Mouse (Mus musculus): ENCODE results near the gene Nlgn1. TPM values are rescaled to one million over a fixed set of nuclear protein-coding genes. Genes with fewer than 3 reads are reported as not detected.

Nlgn1 gene
- polyA plus RNA-seq, 1 experiment from 2014 or later: 0.50 TPM

DNA sequence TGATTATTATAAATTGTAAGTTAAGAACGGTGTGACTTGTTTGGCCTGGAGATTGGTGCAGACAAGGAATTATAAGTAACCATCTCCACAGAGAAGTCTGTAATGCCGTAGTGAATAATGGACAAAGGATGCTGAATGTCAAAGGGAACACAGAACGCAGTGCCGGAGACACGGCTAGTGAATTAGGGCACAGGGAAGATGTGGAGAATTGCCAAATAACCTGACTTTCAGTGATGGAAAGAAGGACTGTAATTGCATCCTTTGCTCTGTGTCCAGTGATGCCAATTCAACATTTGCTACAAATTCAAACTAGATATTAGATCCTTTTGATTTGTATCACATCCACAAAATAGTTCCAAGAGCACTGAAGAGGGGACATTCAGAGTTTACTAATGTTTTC is 415.7 kb downstream of the Nlgn1 start:
- ATAC-seq (no peak), DNase-seq (ENCODE audit: low spot score) (no peak)
- TF ChIP-seq CTCF (IDR thresholded peaks at IDR 0.05) (no peak), EP300 (IDR thresholded peaks at IDR 0.05) (no peak)
- no peak overlapping the region for H3K4me2 ChIP-seq (replicated peaks; ENCODE audit: low read depth, low read length)
- H3K27me3 ChIP-seq (replicated peaks; ENCODE audit: insufficient read depth, low read length): no peaks in the 10 kb centered on the region
- no peaks in the 10 kb centered on the region for H3K4me1 ChIP-seq (ENCODE audit: insufficient read depth, low read depth, low read length)
- H3K9me3 ChIP-seq (ENCODE audit: low read length): no peaks in the 10 kb centered on the region
- H3K9ac ChIP-seq (replicated peaks; ENCODE audit: low read depth): no peak overlapping the region
- 85% methylated on average over 5 of the region's 5 CpGs for WGBS
- no peak overlapping the region for H3K4me3 ChIP-seq (ENCODE audit: low read depth, low read length)
- no peaks in the 10 kb centered on the region for H3K36me3 ChIP-seq (ENCODE audit: insufficient read depth, low read length)
- H3K27ac ChIP-seq (ENCODE audit: low read length): no peak overlapping the region

DNA sequence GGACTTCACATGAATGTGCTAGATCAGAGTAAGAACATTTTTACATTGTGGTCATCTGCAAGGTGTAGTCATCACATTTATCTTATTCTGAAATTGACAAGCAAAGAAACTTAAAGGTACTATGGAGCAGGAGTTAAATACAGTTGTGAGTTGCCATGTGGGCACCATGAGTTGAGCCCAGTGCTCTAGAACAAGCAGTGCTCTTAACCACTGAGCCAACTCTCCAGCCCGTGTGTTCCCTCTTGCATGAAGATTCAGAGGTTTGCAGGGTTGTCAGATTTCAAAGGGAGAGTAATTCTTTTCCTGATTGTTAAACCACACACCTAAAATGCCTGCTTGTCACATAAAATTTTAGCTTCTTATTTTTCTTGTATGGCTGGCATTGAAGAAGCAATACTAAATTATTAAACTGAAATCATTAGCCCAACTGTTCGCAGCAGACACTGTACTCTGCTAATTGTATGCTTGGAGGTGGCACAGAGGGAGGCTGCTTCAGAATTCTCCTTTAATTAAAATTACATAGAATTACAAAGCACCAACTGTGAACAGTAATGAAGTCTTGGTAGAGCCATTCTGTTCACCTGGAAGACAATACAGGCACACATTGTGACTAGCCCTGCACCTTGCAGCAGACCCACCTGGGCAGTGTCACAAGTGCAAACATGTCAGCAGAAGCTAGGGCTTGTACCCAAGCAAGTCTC is 417.7 kb downstream of the Nlgn1 start:
- no peaks in the 10 kb centered on the region for H3K36me3 ChIP-seq (ENCODE audit: insufficient read depth, low read length)
- ATAC-seq (no peak), DNase-seq (ENCODE audit: low spot score) (no peak)
- WGBS: 63% methylated on average over 2 of the region's 2 CpGs
- H3K27me3 ChIP-seq (replicated peaks; ENCODE audit: insufficient read depth, low read length): no peaks in the 10 kb centered on the region
- no peak overlapping the region for H3K9ac ChIP-seq (replicated peaks; ENCODE audit: low read depth)
- no peak overlapping the region for H3K4me2 ChIP-seq (replicated peaks; ENCODE audit: low read depth, low read length)
- no peaks in the 10 kb centered on the region for H3K4me1 ChIP-seq (ENCODE audit: insufficient read depth, low read depth, low read length)
- H3K9me3 ChIP-seq (ENCODE audit: low read length): no peaks in the 10 kb centered on the region
- H3K27ac ChIP-seq (ENCODE audit: low read length): no peak overlapping the region
- TF ChIP-seq EP300 (IDR thresholded peaks at IDR 0.05): no peak
- TF ChIP-seq CTCF (IDR thresholded peaks at IDR 0.05): no peak
- H3K4me3 ChIP-seq (ENCODE audit: low read depth, low read length): no peak overlapping the region

DNA sequence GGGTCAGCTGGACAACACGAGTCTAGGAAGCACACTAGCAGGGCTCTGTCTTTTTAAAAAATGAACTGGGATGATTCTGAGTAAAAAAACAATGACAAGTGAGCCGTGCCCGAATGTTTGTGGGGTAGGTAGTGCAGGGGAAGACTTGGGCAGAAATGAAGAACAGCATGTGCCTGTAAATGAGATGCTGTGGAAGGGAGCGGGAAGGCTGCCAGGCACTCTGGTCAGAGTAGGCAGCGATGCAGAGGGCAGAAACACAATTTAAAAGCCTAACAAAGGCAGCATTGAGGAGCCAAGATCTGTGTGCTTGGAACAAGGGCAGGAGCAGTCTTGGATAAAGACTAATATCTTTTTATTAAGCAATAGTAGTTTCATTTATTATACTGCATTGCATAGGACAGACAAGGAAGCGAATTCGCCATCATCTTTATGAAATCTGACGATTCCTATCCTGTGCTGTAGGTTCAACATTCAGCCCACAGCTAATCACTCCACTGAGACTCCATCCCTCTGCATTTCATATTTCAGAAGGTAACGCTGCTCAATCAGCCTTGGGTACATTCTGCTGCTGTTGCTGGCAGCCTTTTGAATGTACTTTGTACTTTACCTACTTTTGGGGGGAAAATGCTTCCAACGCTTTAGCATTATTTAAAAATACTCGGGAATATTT is 429.0 kb downstream of the Nlgn1 start:
- Histone ChIP-seq H3K36me3 (ENCODE audit: insufficient read depth, low read length) (no peaks in the 10 kb centered on the region), H3K4me1 (ENCODE audit: insufficient read depth, low read depth, low read length) (no peaks in the 10 kb centered on the region), H3K4me3 (ENCODE audit: low read depth, low read length) (no peak overlapping the region), H3K4me2 (replicated peaks; ENCODE audit: low read depth, low read length) (no peak overlapping the region), H3K9me3 (ENCODE audit: low read length) (no peaks in the 10 kb centered on the region), H3K27me3 (replicated peaks; ENCODE audit: insufficient read depth, low read length) (no peaks in the 10 kb centered on the region), H3K27ac (ENCODE audit: low read length) (no peak overlapping the region), H3K9ac (replicated peaks; ENCODE audit: low read depth) (no peak overlapping the region)
- TF ChIP-seq CTCF (IDR thresholded peaks at IDR 0.05) (no peak), EP300 (IDR thresholded peaks at IDR 0.05) (no peak)
- no peak for DNase-seq (ENCODE audit: low spot score)
- WGBS: 81% methylated on average over 11 of the region's 11 CpGs
- no peak for ATAC-seq

GRCm38 (mm10) chr3:25897456-25897855 is 434.8 kb downstream of the Nlgn1 start:
- H3K27ac ChIP-seq (ENCODE audit: low read length): no peak overlapping the region

DNA sequence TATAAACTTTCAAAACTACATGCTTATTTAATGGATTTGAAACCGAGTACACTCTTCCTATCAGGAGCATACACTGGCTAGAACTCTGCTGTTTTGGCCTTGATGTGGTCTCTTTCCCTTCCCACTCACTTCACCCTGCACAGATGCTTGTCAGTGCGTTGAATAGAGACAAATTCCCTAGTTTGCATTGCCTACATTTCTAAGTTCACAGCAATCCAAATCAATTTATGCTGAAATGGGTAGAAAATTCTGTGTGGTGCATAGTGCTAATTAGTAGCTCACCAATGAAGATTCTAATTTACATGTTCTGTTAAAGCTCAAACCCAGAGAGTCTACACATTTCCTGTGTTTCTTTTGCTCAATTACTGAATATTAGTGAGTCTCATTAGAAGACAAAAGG is 447.5 kb downstream of the Nlgn1 start:
- ATAC-seq: no peak
- Histone ChIP-seq H3K27me3 (replicated peaks; ENCODE audit: insufficient read depth, low read length) (no peaks in the 10 kb centered on the region), H3K4me3 (ENCODE audit: low read depth, low read length) (no peak overlapping the region), H3K9ac (replicated peaks; ENCODE audit: low read depth) (no peak overlapping the region), H3K36me3 (ENCODE audit: insufficient read depth, low read length) (no peaks in the 10 kb centered on the region), H3K4me1 (ENCODE audit: insufficient read depth, low read depth, low read length) (no peaks in the 10 kb centered on the region), H3K27ac (ENCODE audit: low read length) (no peak overlapping the region), H3K9me3 (ENCODE audit: low read length) (no peaks in the 10 kb centered on the region), H3K4me2 (replicated peaks; ENCODE audit: low read depth, low read length) (no peak overlapping the region)
- no peak for DNase-seq (ENCODE audit: low spot score)
- WGBS: 57% methylated on average over 2 of the region's 2 CpGs
- TF ChIP-seq EP300 (IDR thresholded peaks at IDR 0.05) (no peak), CTCF (IDR thresholded peaks at IDR 0.05) (no peak)

More at GRCm38 (mm10) chr3:25897456-25897855, 434.8 kb downstream of the Nlgn1 start:
- TF ChIP-seq EP300 (IDR thresholded peaks at IDR 0.05) (no peak), CTCF (IDR thresholded peaks at IDR 0.05) (no peak)
- H3K4me2 ChIP-seq (replicated peaks; ENCODE audit: low read depth, low read length): no peak overlapping the region
- H3K4me1 ChIP-seq (ENCODE audit: insufficient read depth, low read depth, low read length): no peaks in the 10 kb centered on the region
- H3K4me3 ChIP-seq (ENCODE audit: low read depth, low read length): no peak overlapping the region
- H3K9ac ChIP-seq (replicated peaks; ENCODE audit: low read depth): no peak overlapping the region
- ATAC-seq (no peak), DNase-seq (ENCODE audit: low spot score) (no peak)
- no peaks in the 10 kb centered on the region for H3K36me3 ChIP-seq (ENCODE audit: insufficient read depth, low read length)
- no peaks in the 10 kb centered on the region for H3K9me3 ChIP-seq (ENCODE audit: low read length)
- no peaks in the 10 kb centered on the region for H3K27me3 ChIP-seq (replicated peaks; ENCODE audit: insufficient read depth, low read length)

- DNase-seq (ENCODE audit: low spot score): no peak
- no peak overlapping the region for H3K27ac ChIP-seq (ENCODE audit: low read length)
- H3K4me3 ChIP-seq (ENCODE audit: low read depth, low read length): no peak overlapping the region
- no peaks in the 10 kb centered on the region for H3K9me3 ChIP-seq (ENCODE audit: low read length)
- no peaks in the 10 kb centered on the region for H3K4me1 ChIP-seq (ENCODE audit: insufficient read depth, low read depth, low read length)
- no peak overlapping the region for H3K9ac ChIP-seq (replicated peaks; ENCODE audit: low read depth)
- TF ChIP-seq CTCF (IDR thresholded peaks at IDR 0.05): no peak
- no peak for TF ChIP-seq EP300 (IDR thresholded peaks at IDR 0.05)
- H3K4me2 ChIP-seq (replicated peaks; ENCODE audit: low read depth, low read length): no peak overlapping the region
- H3K36me3 ChIP-seq (ENCODE audit: insufficient read depth, low read length): no peaks in the 10 kb centered on the region
- no peak for ATAC-seq
- H3K27me3 ChIP-seq (replicated peaks; ENCODE audit: insufficient read depth, low read length): no peaks in the 10 kb centered on the region
Observed at GRCm38 (mm10) chr3:25869161-25869560, 463.1 kb downstream of the Nlgn1 start.

Data from lung, postnatal 0 days (tissue).